Mouse (Mus musculus): ENCODE measurements around the gene Rpap1.

Gene Rpap1

DNA sequence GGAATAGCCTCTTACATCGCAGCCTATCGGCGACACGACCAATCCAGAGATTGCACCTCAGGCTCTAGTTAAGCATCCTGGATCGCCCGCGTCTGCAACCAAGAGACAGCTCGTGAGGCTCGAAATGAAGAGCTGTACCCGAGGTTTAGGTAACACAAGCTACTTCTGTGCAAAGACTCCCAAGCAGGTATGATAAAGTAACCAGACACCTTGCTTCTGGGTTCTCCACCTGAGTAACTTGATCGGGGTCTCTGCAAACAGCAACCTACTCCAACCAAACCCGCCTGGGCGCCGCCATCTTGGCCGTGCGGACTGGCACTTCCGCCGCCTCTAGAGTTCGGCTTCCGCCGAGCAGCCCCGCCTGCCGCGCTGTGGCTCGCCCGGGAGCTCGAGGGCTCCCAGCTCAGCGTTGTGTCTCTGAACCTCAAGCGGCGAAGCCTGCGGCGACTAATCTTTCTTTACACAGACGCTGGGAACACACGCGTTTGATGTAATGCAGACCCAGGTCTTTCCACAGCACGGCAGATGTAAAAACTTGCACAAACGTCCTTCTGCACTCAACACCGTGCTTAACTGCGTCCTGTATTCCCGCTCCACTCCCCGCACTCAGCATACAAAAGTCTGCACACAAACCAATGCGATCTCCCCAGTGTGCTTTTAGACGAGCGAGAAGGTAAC lies at the start of gene Rpap1:
Gene Rpap1 (minus strand): TSS at position 332 of the 678 bp plus-strand sequence.
- peak; percentile 73 to 74 for DNase-seq (ENCODE audit: low spot score in 2 of 2)

DNA sequence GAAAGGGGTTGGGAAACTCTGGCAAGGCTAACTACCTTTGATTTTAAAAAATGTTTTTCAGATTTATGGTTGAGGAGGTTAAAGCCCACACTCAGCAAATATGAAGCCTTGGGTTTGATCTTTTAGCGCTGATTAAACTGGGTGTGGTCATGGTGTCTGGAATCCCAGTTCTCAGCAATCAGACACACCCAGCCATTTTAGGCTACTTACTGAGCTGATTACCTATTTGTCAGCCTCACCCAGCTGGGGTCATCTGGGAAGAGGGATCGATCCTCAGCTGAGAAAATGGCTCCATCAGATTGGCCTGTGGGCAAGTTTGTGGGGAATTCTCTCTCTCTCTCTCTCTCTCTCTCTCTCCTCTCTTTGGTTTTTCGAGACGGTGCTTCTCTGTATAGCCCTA lies 46.9 kb upstream of the Rpap1 start:
- DNase-seq (ENCODE audit: low spot score in 2 of 2) = no peak

DNA sequence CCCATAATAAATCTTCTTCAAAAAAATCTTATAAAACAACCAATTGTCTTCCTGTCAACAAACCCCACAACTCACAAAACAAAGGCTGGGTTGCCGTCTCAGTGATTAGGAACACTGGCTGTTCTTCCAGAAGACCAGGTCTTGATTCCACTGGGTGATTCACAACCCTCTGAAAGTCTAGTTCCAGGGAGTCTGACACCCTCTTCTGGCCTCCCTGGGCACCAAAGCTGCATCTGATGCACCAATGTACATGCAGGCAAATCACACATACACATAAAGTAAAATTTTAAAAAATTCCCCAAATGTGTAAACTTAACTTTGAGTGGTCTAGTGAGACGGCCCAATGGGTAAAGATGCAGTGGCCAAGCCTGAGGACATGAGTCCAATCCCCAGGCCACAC lies 43.2 kb upstream of the Rpap1 start:
- no peak for DNase-seq (ENCODE audit: low spot score in 2 of 2)

DNA sequence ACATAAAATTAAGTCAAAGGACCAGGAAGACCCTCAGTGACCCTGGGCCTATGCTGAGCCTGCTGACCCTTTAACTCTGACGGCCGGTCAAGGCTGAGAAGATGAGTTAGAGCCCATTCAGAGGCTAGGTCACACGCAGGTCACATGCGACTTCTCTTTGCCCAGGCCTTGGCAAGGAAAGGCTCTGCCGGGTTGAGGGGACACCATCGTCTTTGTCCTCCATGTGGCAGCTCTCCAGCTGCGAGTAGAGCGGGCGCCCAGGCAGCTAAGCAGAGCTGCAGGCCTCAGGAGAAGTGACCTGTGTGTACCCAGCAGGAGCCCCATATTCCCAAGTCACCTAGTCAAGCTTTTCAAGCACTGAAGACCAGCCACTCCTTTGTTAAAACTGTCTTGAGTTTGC lies 33.8 kb upstream of the Rpap1 start:
- no peak for DNase-seq (ENCODE audit: low spot score in 2 of 2)

DNA sequence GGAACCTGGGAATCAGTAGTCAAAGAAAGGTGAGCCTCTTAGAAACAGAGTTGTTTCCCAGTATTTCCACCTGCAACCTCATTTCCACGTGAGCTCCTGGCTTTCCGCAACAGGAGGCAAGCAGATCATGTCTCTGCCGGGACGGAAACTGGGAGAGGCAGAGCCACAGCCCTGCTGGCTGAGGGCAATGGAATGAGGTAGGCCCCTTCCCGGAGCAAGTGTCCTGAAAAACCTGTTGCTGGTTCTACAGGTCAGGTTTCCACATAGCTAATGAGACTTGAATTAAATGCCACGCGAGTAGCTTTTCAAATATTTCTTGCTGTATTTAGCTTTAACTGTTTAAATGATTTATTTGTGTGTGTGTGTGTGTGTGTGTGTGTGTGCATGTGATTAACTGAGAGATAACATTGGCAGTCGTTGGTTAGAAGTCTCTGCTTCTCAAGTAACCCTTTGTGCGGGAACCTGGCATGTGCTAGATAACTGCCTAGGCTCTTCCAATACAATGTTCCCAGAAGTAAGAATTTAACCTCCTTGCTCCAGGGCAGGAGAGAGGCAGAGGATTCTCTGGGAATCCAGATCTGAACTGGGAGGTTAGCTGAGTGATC lies 31.4 kb upstream of the Rpap1 start:
- peak in 1 of 2 experiments; percentile 55 for DNase-seq (ENCODE audit: low spot score in 2 of 2)

DNA sequence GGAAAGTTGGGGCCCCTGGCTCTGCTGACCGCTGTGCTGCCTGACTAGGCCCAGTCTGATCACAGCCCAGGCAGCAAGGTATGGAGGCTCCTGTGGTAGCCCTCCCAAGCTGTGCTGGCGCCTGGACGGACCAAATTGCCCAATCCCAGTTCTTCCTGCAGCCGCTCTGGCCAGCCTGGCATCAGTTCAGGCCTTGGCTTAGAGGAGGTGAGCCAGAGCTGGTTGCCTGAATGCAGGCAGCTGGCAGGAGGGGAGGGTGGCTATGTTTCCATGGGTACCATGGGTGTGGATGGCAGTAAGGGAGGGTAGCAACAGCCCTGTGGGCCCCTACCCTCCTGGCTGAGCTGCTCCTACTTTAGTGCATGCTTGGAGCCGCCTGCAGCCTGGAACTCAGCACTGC lies 29.7 kb upstream of the Rpap1 start:
- DNase-seq (ENCODE audit: low spot score in 2 of 2) = no peak

DNA sequence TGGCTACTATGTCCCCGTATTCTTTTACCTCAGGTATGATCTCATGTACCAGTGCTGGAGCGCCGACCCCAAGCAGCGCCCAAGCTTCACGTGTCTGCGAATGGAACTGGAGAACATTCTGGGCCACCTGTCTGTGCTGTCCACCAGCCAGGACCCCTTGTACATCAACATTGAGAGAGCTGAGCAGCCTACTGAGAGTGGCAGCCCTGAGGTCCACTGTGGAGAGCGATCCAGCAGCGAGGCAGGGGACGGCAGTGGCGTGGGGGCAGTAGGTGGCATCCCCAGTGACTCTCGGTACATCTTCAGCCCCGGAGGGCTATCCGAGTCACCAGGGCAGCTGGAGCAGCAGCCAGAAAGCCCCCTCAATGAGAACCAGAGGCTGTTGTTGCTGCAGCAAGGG lies 29.3 kb upstream of the Rpap1 start:
- no peak for DNase-seq (ENCODE audit: low spot score in 2 of 2)

DNA sequence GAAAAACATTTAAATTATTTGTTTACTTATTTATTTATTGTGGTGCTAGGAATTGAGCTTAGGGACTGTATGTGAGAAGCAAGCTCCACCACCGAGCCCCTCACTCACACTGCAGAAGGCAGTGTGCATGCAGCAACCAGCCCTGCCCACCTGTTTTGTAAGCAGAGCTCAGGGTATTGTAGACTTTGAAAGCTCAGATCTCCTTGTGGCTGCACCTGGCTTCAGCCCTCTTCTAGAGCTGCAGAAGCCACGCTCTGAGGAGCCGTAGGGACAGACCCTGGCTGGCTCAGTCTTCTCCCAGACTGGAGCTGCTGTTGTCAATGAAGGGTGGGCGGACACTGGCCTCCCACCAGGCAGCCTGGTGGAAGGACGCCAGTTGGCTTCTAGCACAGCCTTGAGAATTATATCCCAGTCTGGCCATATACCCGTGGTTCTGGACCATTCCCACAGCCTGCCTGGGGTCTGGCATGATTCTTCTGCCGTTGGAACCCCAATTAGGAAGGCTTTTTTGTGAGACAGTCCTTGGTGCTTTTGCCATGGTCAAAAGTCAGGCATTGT lies 27.1 kb upstream of the Rpap1 start:
- DNase-seq (ENCODE audit: low spot score in 2 of 2) = no peak

DNA sequence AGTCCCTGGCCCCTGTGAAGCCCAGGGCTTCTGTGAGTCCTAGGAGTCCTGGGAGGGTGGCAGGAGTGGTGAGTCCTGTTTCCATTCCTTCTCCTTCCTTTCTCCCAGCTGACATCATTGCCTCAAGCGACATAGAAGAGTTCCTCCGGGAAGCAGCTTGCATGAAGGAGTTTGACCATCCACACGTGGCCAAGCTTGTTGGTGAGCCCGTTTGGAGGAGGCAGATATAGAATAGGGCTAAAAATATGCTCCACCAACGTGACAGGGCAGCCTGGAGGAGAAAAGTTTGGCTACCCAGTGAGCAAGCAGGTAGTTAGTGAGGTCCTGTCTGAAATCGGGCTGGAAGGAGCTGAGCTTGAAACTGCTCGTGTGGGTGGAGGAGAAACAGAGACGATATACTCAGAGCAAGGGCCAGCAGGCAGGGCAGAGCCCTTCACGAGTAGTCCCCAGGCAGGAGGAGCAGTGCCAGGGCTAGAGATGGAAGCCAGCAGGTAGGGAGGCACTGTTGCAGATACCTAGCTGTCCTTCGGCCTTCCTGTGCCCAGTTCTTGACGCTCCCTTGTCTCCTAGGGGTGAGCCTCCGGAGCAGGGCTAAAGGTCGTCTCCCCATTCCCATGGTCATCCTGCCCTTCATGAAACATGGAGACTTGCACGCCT lies 24.3 kb upstream of the Rpap1 start:
- DNase-seq (ENCODE audit: low spot score in 2 of 2) = no peak

DNA sequence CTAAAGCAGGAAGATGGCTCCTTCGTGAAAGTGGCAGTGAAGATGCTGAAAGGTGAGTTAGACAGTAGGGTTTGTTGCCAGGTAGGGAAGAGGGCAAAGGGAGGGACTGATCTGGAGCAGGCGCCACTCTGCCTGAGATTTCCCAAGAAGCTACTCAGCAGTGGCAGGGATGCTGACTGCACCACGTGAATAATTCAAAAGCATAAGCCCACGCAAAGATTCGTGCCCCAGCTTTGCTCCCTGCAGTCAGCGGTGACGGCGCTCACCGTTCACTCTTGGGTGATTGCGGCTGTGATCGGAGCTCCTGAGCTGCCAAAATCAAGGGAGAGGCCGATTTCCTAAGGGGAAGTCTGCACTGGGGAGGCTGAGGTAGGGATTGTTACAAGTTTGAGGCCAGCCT lies 23.6 kb upstream of the Rpap1 start:
- no peak for DNase-seq (ENCODE audit: low spot score in 2 of 2)

DNA sequence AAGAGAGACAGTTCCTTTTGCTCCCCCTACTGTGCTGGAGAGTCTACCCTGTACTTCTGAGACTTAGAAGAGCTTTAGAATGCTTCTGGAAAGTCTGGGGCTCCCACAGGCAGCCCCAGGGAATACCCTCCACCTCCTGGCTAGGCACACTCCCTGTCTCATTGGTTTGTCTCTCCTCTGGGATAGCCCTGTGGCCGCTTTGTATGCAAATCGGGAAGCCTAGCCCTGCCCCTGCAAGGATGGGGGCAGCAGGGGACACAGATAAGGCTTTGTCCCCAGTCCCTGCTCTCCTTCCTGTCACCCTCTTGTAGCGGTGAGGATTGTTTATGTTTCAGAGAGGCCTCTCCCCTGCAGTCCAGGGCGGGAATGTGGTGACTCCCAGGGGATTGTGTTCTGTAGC lies 21.5 kb upstream of the Rpap1 start:
- DNase-seq (ENCODE audit: low spot score in 2 of 2) = no peak

DNA sequence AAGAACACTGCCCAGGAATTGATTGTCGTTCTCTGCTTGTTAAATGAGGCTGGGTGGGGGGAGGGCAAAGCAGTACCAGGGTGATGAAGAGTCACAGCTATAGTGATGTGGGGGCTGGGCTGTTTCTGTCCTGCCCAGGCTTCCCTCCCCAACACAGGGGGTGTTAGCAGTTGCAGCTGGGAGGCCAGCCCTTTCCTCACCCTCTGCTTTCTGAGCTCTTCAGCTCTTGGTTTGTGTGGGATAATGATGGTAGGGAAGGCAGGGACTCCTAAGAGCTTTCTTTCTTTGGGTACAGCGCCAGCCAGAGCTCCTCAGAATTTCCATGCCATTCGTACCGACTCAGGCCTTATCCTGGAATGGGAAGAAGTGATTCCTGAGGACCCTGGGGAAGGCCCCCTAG lies 21.1 kb upstream of the Rpap1 start:
- no peak for DNase-seq (ENCODE audit: low spot score in 2 of 2)

DNA sequence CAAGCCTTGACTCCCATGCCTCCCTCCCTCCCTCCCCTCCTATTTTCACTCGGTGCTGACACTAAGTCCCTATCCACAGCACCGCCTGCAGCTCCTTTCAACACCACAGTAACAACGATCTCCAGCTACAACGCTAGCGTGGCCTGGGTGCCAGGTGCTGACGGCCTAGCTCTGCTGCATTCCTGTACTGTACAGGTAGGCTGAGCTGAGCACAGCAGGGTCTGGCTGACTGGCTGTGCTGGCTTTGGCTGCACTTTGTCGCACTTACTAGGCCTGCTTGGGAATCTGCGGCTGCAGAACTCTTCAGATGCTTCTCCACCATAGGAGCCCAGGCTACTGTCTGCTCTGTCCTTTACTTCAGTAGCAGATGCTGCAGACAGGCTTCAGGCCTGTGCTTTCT lies 18.2 kb upstream of the Rpap1 start:
- DNase-seq (ENCODE audit: low spot score in 2 of 2) = no peak

DNA sequence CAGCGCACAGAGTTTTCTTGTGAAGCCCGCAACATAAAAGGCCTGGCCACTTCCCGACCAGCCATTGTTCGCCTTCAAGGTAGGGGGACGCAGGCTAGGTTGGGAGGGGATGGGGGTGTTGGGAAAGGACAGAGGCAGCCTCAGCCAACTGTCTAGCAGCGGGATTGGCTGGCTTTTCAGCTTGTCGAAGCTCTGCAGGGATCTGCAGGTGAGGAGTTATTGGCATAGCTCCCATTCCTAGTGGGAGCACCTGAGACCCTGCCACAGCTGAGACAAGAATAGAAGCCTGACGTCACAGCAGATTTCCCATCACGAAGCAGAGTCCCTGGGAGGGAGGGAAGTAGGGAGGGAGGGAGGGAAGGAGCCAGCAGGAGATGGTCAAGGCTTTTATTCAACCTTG lies 17.4 kb upstream of the Rpap1 start:
- DNase-seq (ENCODE audit: low spot score in 2 of 2) = no peak

DNA sequence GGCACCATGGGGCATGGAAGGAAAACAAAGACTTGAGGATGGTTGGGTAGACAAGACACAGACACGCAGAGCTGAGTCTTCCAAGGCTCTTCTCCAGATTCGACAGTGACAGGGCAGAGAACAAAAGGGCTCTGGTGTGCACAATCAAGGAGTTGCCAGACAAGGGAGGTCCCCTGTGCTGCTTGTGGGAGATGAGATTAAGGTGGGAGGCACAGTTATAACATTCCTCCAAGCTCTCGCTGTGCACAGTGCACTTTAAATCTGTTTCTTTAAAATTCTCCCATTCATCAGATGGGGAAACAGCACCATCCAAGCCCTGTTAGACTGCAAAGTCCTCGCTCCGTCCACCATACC lies 16.9 kb upstream of the Rpap1 start:
- no peak for DNase-seq (ENCODE audit: low spot score in 2 of 2)

DNA sequence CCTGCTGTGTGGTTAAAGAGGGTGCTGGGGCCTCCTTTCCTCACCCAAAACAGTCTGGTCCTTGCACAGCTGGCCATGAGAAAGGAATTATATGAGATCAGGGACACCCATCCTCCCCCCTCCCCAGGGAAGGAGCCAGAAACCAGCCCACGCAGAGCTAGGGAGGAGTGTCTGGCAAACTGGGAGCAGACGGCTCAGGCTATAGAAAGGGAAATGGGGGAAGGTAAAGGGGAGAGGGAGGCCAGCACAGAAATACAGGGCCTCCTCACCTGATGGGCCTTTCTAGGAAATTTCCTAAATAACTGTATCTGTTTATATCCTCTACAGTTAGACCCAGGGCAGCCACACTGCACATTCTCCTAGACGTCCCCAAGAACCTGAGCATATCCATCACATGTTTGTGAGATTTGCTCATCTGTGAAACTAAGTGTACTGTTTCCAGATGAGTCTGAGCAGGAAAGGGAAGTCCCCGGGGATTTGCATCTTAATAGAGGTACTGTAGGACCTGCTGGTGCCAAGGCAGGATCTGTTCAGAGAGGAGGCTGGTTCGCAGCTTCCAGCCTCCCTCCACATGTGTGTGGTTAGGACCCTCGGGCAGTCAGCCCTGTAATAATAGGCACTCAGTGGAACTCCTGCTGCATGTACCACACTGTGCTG lies 16.4 kb upstream of the Rpap1 start:
- DNase-seq (ENCODE audit: low spot score in 2 of 2) = no peak

DNA sequence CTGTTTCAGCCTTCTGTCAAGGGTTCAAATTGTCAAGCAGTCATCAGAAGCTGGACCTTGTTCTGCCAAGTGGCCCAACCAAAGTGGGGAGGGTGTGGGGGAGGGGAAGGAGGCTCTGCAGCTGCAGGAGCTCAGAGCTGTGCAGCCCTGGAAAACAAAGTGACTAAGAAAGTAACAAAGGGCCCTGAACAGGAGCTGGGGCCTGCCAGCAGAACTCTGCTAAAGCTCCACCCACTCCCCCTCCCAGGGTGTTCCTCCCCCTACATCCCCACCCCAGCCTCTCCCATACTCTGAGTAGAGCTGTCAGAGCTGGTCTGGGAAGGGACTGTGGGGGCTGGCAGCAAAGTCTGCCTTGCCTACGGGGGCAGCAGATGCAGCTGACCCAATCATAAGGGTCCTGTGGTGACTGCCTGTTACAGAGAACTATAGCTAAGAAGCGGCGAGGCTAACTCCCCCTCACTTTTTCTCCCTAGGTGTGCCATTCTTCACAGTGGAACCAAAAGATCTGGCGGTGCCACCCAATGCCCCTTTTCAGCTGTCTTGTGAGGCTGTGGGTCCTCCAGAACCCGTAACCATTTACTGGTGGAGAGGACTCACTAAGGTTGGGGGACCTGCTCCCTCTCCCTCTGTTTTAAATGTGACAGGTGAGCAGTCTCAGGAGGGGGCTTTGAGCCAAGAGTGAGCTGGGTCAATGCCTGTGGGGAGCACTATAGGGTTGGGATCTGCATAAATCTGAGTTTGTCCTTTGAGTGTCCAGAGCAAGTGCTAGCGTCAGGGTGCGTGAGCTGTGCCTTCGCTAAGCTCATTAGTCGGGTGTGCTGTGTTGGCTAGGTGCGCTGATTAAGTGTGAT lies 15.7 kb upstream of the Rpap1 start:
- DNase-seq (ENCODE audit: low spot score in 2 of 2) = no peak

DNA sequence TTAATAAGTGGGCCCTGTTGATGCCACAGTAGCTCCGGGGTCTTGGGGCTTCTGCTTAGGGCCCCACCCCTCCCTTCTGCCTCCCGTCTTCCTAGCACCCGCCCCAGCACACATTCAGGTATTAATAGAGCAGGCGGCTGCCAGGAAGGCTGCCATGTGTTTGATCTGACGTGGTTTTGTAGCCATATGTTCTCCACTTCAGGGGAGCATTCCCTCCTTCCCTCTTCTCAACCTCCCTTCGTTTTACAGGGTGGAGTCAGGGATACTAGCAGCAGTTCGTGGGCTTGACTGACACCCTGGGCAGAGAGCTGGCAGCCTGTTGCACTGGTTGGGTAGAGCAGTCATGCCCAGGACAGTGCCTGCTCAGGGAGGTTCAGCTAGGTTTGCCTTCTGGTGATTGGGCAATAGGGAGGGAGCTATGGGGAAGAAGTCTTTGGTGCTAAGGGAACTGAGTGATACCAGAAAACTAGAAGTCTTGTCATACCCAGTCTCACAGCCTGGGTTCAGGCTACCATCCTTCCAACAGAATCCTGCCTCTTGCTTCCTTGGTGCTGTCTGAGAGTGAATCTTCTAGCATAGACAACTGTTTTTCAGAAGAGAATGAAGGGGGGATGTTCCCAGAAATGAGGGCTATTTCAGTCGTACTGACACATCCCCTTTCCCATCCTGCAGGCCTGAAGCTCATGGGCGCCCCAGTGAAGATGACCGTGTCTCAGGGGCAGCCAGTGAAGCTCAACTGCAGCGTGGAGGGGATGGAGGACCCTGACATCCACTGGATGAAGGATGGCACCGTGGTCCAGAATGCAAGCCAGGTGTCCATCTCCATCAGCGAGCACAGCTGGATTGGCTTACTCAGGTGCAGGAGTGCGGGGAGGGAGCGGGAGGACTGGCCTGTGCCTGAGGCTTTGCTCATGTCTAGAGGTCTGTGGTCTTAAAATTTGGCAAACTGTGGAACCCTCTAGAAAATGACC lies 13.8 kb upstream of the Rpap1 start:
- peak in 1 of 2 experiments; percentile 41 for DNase-seq (ENCODE audit: low spot score in 2 of 2)

DNA sequence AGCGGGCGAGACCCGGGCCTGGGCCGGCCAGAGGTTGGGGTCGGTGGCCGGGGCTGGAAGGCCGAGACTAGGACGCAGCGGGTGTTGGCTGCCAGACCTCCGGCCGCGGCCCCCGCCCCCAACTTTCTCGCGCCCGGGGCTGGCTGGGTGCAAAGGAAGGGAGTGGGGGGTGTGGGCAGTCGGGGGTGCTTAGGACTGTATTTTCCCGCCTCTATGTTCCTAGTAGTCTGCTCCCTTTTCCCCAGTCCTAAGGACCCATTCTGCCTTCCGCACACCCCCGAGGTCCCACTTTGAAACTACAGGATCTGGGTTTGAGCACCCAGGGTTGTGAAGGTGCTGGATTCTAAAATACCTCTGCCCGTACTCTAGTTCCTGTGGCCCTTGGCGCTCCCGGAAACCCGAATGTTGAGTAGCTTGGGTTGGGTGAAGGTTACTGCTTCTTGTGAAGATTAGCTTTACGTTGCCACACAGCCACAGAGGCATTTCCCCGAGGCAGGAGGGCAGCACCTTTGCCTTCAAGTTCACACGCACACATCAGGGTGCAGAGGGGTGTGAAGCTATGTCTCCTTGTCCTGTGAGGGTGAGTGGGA lies 12.7 kb upstream of the Rpap1 start:
- peak in 1 of 2 experiments; percentile 43 for DNase-seq (ENCODE audit: low spot score in 2 of 2)

Data from urinary bladder, adult 18-20 months (tissue).